Mouse (Mus musculus): ENCODE data around the gene Mtfr1l.

Mtfr1l gene

GRCm38 (mm10) chr4:134534932-134535786 is at the start of gene Mtfr1l:
TSS of gene Mtfr1l (minus strand) at chr4:134535387.
- DNase-seq (ENCODE audit: low read depth) = peak; percentile 97

GRCm38 (mm10) chr4:134583513-134583912 is 48.3 kb upstream of the Mtfr1l start:
- DNase-seq (ENCODE audit: low read depth) = peak; percentile 45

DNA sequence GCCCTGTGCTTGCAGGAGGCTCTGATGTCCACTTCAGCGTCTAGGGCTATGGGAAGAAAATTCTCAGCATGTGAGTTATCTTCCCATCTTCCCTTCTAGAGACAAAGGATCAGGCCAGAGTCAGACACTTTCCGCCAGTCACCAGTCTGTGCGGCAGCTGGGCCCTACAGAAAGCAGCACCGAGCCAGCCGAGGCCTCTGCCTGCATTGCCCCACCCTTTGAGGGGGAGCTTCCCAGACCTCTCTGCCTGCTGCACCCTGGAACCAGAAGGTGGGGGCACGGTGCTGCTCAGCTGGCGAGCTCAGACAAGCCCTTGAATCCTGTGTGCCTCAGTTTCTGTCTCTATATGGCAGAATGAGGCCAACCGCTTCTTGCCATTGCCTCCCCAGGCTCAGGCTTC is 46.2 kb upstream of the Mtfr1l start:
- no peak for DNase-seq (ENCODE audit: low read depth)

DNA sequence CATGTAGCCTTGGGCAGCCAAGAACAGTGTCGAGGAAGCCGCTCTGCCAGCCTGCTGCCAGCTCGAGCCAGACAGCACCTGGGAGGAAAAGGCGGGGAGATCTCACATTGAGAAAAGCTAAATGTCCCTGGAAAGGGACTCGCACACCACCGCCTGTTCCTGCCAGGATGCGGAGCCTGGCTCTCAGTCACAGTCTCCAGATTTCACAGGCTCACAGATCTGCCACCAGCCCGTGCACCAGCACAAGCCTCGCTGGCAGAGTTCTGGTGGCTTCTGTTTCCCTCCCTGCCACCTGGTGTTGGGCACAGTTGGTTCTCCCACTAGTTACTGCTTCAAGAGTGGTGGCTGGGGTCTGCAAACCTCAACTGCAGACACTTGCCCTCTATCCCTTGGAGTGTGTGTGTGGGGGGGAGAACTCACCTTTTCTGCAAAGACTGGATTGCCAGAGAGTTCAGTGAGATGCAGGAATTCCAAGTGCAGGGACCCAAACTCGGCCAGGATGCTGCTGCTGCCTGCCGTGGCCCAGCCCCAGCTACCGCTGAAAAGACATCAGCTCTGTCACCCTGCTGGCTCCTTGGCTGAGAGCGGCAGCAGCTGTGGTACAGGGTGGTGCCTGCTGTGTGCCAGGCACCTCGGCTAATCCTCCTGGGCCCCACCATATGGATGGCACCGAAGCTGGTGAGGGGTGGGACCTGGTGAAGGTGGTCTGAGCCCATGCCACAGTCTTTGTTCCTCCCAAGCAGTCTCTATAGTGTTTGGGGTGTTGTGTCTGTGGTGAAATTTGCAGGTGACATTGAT is 45.4 kb upstream of the Mtfr1l start:
- no peak for DNase-seq (ENCODE audit: low read depth)

- no peak for DNase-seq (ENCODE audit: low read depth)
These were observed 44.4 kb upstream of the Mtfr1l start for GRCm38 (mm10) chr4:134579620-134580019.

DNA sequence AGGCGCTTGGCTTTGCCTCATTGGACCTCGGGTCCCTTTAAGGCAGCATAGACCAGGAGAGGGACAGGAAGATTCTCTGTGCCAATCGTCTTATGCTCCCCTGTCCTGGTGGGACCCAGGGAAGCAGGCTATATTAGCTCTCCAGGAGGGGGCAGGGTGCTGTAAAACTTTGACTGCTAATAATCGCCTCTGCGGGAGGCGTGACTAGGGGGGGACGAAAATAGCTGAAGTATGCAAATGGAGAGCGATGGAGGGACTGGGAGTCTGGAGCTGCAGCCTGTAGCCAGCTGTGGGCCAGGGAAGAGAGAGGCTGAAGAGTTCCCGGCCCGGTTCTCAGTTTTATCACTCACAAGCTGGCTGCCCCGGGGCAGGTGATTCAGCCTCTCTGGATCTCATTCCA is 44.0 kb upstream of the Mtfr1l start:
- DNase-seq (ENCODE audit: low read depth) = no peak

DNA sequence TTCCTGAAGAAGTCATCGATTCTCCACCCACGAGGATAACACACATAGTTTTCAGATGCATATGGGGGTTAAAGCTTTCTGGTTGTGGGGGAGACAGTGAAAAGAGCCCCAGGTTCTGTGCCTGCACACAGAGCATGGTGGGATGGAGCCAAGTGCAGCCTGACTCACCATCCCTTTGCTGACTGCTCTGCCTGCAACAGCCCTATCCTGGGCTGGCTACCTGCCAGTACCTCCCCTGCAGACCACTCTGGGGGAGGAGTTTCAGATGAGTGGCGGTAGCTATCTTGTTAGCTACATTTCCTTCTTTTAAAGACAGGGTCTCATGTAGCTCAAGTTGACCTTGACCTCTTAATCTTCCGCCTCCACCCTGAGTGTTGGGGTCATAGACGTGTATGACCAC is 43.2 kb upstream of the Mtfr1l start:
- DNase-seq (ENCODE audit: low read depth) = peak; percentile 77

DNA sequence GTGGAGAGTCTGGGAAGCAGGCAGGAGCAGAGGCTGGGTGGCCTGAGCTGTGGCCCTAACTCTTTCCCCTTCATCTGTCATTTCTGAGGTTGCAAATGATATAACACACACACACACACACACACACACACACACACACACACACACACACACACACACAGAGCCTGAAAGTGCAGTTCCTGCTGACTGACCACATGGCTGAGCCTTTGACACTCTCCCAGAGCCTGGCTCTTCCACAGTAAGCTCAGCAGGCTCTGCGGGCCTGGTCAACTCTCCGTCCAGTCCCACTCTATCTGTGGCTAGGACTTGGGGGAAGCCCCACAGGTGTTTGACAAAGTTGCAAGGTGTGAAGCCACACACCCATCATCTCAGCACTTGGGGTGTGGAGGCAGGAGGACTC is 42.1 kb upstream of the Mtfr1l start:
- DNase-seq (ENCODE audit: low read depth) = peak; percentile 52

DNA sequence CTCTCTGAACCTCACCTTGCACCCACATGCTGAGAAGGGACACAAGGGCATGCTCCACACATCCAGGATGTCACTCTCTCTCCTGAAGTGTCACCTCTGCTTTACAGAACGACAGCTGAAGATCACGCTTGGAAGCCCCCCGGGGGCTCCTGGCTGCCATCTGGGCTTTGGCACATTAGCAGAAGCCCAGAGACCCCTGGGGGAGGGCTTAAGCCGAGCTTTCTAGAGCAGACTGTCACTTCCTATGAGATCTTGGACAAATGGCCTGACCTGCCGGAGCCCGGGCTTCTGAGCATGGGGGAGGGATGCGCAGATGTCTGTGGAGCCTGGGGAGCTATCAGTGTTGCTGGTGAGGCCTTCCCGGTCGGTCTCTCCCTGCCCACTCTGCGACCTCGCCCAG is 40.3 kb upstream of the Mtfr1l start:
- DNase-seq (ENCODE audit: low read depth) = no peak

DNA sequence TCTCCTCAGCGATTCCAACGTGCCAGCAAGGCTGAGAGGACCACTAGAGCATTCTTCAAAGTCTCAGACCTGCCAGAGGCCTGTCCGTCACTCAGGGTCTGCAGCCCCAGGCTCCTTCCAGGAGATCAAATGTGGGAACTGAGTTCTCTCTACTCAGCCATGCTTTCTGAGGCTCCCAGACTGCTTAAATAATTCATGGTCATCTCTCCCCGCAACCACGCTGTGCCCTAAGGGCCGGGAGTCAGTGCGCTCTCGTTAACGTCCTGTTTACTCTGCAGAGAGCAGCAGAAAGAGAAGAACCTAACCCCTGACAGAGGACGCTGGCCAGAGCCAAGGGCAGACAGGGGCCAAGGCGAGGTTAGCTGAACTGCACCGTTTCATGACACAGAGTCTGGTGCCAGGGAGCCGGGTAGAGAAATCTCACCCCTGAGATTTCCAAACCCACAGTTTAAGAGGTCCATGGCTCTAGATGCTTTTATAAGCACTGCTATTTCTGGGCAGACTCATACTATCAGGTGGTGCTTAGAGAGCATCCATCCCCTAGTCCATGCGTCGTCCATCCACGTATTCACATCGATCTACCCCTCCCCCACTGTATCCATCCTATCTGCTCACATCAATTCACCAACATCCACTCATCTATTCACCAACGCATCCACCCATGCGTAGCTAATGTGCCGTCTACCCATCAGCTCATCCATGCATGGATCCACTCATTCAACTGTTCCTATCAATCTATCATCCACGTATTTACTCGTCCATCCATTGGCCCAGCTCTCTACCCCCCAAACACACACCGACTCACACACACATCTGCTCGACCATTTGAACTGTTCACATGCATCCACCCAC is 37.5 kb upstream of the Mtfr1l start:
- no peak for DNase-seq (ENCODE audit: low read depth)

- no peak for DNase-seq (ENCODE audit: low read depth)
These were observed 35.7 kb upstream of the Mtfr1l start for GRCm38 (mm10) chr4:134570704-134571451.

- no peak for DNase-seq (ENCODE audit: low read depth)
These were observed 34.6 kb upstream of the Mtfr1l start for GRCm38 (mm10) chr4:134569831-134570230.

DNA sequence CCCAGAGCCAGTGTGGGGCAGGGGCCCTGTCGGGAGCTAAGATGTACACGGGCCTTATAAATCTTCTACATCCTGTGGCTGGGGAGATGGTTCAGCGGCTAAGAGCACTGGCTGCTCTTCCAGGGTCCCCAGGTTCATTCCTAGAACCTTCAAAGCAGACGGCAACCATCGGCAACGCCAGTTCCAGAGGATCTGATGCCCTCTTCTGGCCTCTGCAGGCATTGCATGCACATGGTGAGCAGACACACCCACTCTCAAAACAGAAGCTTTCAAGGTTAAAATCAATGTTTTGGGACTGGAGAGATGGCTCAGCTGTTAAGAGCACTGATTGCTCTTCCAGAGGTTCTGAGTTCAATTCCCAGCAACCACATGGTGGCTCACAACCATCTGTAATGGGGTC is 34.0 kb upstream of the Mtfr1l start:
- DNase-seq (ENCODE audit: low read depth) = no peak

DNA sequence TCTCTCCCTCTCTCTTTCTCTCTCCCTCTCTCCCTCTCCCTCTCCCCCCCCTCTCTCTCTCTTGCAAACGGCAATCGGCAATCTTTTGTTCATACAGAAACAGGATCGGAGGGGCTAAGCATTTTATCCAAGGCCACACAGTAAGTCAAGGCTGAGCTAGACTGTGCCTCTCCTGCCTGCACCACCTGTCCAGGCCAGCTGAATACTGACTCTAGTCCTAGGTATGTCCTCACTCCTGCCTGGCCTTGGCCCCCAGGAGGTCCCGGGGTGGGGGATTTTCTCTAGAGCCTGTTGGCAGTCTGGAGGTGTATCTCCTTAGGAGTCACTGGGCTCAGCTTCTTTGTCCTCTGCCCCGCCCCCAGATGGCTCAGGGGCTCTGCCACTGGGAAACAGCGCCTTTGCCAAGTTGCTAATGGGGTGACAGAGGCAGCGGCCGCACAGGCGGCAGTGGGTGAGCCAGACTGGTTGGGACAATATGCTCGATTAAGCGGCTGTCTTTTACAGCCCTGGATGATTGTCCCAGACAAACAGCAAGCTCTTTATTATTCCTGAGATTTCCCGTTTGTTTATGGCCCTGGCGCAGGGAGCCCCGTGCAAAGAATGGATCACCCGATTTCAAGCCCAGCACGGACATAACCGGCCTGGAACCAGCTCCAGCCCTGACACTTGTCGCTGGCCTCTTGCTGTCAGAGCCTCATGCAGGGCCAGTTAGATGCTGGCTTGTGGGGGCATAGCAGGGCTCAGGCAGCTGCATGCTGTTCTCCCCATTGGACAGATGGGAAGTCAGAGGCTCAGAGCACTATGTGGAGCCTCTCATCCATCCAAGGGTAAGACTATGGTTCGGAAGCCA is 32.4 kb upstream of the Mtfr1l start:
- DNase-seq (ENCODE audit: low read depth) = no peak

GRCm38 (mm10) chr4:134564093-134564492 is 28.9 kb upstream of the Mtfr1l start:
- no peak for DNase-seq (ENCODE audit: low read depth)

- no peak for DNase-seq (ENCODE audit: low read depth)
These were observed 28.4 kb upstream of the Mtfr1l start for GRCm38 (mm10) chr4:134563624-134564023.

DNA sequence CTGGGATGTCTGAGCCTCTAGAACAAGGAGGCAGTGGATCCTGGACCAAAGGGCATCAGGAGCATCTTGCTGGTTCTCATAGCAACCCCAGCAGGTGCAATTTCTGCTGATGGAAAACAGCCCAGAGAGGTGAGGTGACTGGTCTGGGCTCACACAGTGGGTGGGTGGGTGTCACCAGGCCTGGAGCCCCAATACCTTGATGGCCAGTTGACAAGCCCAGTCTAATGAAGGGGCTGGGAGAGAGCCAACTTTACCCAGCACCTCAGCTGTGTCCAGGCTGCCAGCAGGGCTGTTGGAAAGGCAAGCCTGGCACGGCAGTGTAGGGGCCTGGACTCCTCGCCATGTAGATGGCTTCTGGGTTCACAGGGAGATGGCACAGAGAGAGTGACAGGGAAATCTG is 26.8 kb upstream of the Mtfr1l start:
- DNase-seq (ENCODE audit: low read depth) = no peak

DNA sequence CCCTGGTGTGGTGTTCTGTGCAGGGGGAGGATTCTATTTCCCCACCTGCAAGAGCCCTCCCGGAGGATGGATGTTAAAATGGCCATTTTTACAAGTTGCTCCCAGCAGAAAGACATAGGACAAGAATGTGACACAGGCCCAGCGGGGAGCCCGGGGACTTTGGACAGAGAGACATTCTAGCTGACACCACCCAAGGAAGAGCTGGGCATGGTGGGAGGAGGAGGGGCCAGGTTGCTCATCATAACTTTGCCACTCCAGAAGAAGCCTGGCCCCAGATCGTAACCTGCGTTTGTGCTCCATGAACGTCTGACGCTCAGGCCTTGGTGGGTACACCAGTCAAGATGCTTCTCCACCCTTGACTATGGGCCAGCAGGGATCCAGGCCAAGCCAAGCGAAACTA is 25.5 kb upstream of the Mtfr1l start:
- DNase-seq (ENCODE audit: low read depth) = no peak

- DNase-seq (ENCODE audit: low read depth) = peak; percentile 74
These were observed 24.0 kb upstream of the Mtfr1l start for GRCm38 (mm10) chr4:134559154-134559553.

GRCm38 (mm10) chr4:134558570-134559113 is 23.5 kb upstream of the Mtfr1l start:
- peak; percentile 75 for DNase-seq (ENCODE audit: low read depth)

All from 416B (cell line).